Comparison of ENCODE assay signal across 14 mouse cellular contexts in genomic region chr6:31324717-31325116, GRCm38 (mm10).
A peak's percentile ranks its signal among the peaks of the same experiment; 100 is the strongest.
DNase-seq lines count a peak whose midpoint lies in the region; ATAC-seq lines count a peak whose summit lies in the region.
"Had no signal": no experiment of that assay in that cellular context is flagged by ENCODE, and none has a peak within 500 bp of the region (broad histone marks: within the 10 kb centered on the region; RNA-seq: fewer than 3 reads in every experiment).

No protein-coding gene starts in this region.

- no peaks in the 10 kb centered on the region for H3K27me3 ChIP-seq in midbrain, embryonic 14.5 days (ENCODE audit: control insufficient read depth, insufficient read depth, low read length)

- H3K4me2 ChIP-seq in midbrain, embryonic 14.5 days (ENCODE audit: low read length): no peak overlapping the region
- H3K4me2 ChIP-seq: liver, embryonic 15.5 days had no signal

- H3K9me3 ChIP-seq in midbrain, embryonic 14.5 days (ENCODE audit: control insufficient read depth, low read length): no peaks in the 10 kb centered on the region
- H3K9me3 ChIP-seq: liver, embryonic 15.5 days had no signal

- WGBS in midbrain, embryonic 14.5 days: 23% methylated on average over 6 of the region's 6 CpGs

- H3K36me3 ChIP-seq in midbrain, embryonic 14.5 days (ENCODE audit: control insufficient read depth, insufficient read depth, low read length): no peaks in the 10 kb centered on the region
- H3K36me3 ChIP-seq: liver, embryonic 15.5 days had no signal

- H3K9ac ChIP-seq in midbrain, embryonic 14.5 days (replicated peaks; ENCODE audit: low read length): no peak overlapping the region
- H3K9ac ChIP-seq: liver, embryonic 15.5 days had no signal

- no peak overlapping the region for H3K4me3 ChIP-seq in midbrain, embryonic 14.5 days (replicated peaks; ENCODE audit: low read depth, low read length)
- H3K4me3 ChIP-seq: erythroblast, embryonic 14.5 days; liver, embryonic 15.5 days had no signal

- peak; percentile 89 for DNase-seq in heart, adult 11 months
- no peak for DNase-seq in heart, postnatal 4 days
- peak; percentile 74 for DNase-seq in CD4-positive, CD25-positive, alpha-beta regulatory T cell, adult 2 months (ENCODE audit: low read depth, low spot score)
- DNase-seq in frontal cortex, adult 2 months (ENCODE audit: extremely low spot score in 1 of 2, low spot score in 1 of 2): peak; percentile 47 to 79
- peak; percentile 68 for DNase-seq in midbrain, embryonic 14.5 days
- DNase-seq in kidney, adult 18-20 months: no peak
- DNase-seq in thymus, postnatal 25 days: no peak
- no peak for DNase-seq in cerebellum, adult 8-10 months
- DNase-seq: adrenal gland, adult 8-10 months; cerebellum, postnatal 25 days; kidney, postnatal 10 days; thymus, adult 18-20 months had no signal

- 0 out of 2 replicates have a peak, but pooled peaks cover 4% of the 10 kb centered on the region for H3K4me1 ChIP-seq in midbrain, embryonic 14.5 days (ENCODE audit: control insufficient read depth, insufficient read depth, low read length)
- H3K4me1 ChIP-seq: liver, embryonic 15.5 days had no signal

- no peak for ATAC-seq in midbrain, embryonic 14.5 days (ENCODE audit: low FRiP score, low TSS enrichment)

- peak overlapping the region; percentile 53 for H3K27ac ChIP-seq in midbrain, embryonic 14.5 days (replicated peaks; ENCODE audit: low read depth, low read length)
- H3K27ac ChIP-seq: liver, embryonic 15.5 days had no signal

Comparison
In these comparisons a context has a peak if more than half of its experiments do, and no peak if none do; other contexts are left out.
1. DNase-seq: peak in heart, adult 11 months (single experiment), CD4-positive, CD25-positive, alpha-beta regulatory T cell, adult 2 months (single experiment), frontal cortex, adult 2 months (2 of 2) and midbrain, embryonic 14.5 days (single experiment); none in heart, postnatal 4 days (single experiment), kidney, adult 18-20 months (single experiment), thymus, postnatal 25 days (single experiment) and cerebellum, adult 8-10 months (single experiment).